Mouse (Mus musculus): Measurements from ENCODE around the gene Echdc2. TPM values are rescaled to one million over a fixed set of nuclear protein-coding genes. Genes with fewer than 3 reads are reported as not detected.
"Not testable (repeated sequence)": the region's sequence is repeated elsewhere in the genome, so short reads cannot be mapped to it uniquely, and the experiment has no call there.

The Echdc2 gene
- polyA plus RNA-seq, 1 experiment: 2.1 TPM

- no peak for TF ChIP-seq FLI1 (IDR thresholded peaks at IDR 0.05; ENCODE audit: low read length)
- TF ChIP-seq GATA1 (IDR thresholded peaks at IDR 0.05; ENCODE audit: borderline replicate concordance, low read length): no peak
Observed at GRCm38 (mm10) chr4:108136938-108137337, 28.3 kb upstream of the Echdc2 start.

GRCm38 (mm10) chr4:108143178-108143577, 22.1 kb upstream of the Echdc2 start:
- H3K36me3 ChIP-seq (replicated peaks; ENCODE audit: low read length); H3K4me3 ChIP-seq (replicated peaks); H3K4me1 ChIP-seq; H3K27me3 ChIP-seq (replicated peaks): not testable (repeated sequence)
- H3K9me3 ChIP-seq: peaks cover 12% of the 10 kb centered on the region

More at GRCm38 (mm10) chr4:108136938-108137337, 28.3 kb upstream of the Echdc2 start:
- H3K27me3 ChIP-seq (replicated peaks): peaks cover 4% of the 10 kb centered on the region
- no peaks in the 10 kb centered on the region for H3K4me1 ChIP-seq
- H3K4me3 ChIP-seq (replicated peaks): no peak overlapping the region
- peaks cover 4% of the 10 kb centered on the region; the same call in 1 of the 2 replicates for H3K9me3 ChIP-seq
- no peaks in the 10 kb centered on the region for H3K36me3 ChIP-seq (replicated peaks; ENCODE audit: low read length)

GRCm38 (mm10) chr4:108143778-108144177, 21.5 kb upstream of the Echdc2 start:
- H3K36me3 ChIP-seq (replicated peaks; ENCODE audit: low read length): no peaks in the 10 kb centered on the region
- H3K9me3 ChIP-seq: peaks cover 12% of the 10 kb centered on the region
- H3K4me3 ChIP-seq (replicated peaks): no peak overlapping the region
- no peaks in the 10 kb centered on the region for H3K27me3 ChIP-seq (replicated peaks)
- no peak for TF ChIP-seq GATA1 (IDR thresholded peaks at IDR 0.05; ENCODE audit: borderline replicate concordance, low read length)
- no peak for TF ChIP-seq FLI1 (IDR thresholded peaks at IDR 0.05; ENCODE audit: low read length)
- H3K4me1 ChIP-seq: no peaks in the 10 kb centered on the region

GRCm38 (mm10) chr4:108144880-108145279, 20.4 kb upstream of the Echdc2 start, which contains the start of gene Scp2:
TSS of gene Scp2 (minus strand) at chr4:108144998.
- H3K9me3 ChIP-seq: peaks cover 12% of the 10 kb centered on the region
- no peaks in the 10 kb centered on the region for H3K27me3 ChIP-seq (replicated peaks)
- H3K36me3 ChIP-seq (replicated peaks; ENCODE audit: low read length): no peaks in the 10 kb centered on the region

GRCm38 (mm10) chr4:108145554-108145953, 19.7 kb upstream of the Echdc2 start:
- H3K36me3 ChIP-seq (replicated peaks; ENCODE audit: low read length); H3K4me1 ChIP-seq: not testable (repeated sequence)

More at GRCm38 (mm10) chr4:108144880-108145279, 20.4 kb upstream of the Echdc2 start, which contains the start of gene Scp2:
- Histone ChIP-seq H3K4me3 (replicated peaks) (no peak within 1 kb of the TSS), H3K4me1 (no peaks in the 10 kb centered on the region)
- no peak for TF ChIP-seq GATA1 (IDR thresholded peaks at IDR 0.05; ENCODE audit: borderline replicate concordance, low read length)
- TF ChIP-seq FLI1 (IDR thresholded peaks at IDR 0.05; ENCODE audit: low read length): no peak

GRCm38 (mm10) chr4:108155141-108155540, 10.1 kb upstream of the Echdc2 start:
- not testable (repeated sequence) for H3K4me3 ChIP-seq (replicated peaks); H3K27me3 ChIP-seq (replicated peaks); H3K36me3 ChIP-seq (replicated peaks; ENCODE audit: low read length); H3K4me1 ChIP-seq
- peaks cover 15% of the 10 kb centered on the region for H3K9me3 ChIP-seq

More at GRCm38 (mm10) chr4:108145554-108145953, 19.7 kb upstream of the Echdc2 start:
- peaks cover 12% of the 10 kb centered on the region for H3K9me3 ChIP-seq
- H3K27me3 ChIP-seq (replicated peaks); H3K4me3 ChIP-seq (replicated peaks): not testable (repeated sequence)

- peaks cover 35% of the 10 kb centered on the region for H3K27me3 ChIP-seq (replicated peaks)
- no peak overlapping the region for H3K4me3 ChIP-seq (replicated peaks)
- TF ChIP-seq FLI1 (IDR thresholded peaks at IDR 0.05; ENCODE audit: low read length) (no peak), GATA1 (IDR thresholded peaks at IDR 0.05; ENCODE audit: borderline replicate concordance, low read length) (no peak)
- H3K4me1 ChIP-seq: peaks cover 13% of the 10 kb centered on the region
- peaks cover 3% of the 10 kb centered on the region for H3K9me3 ChIP-seq
- no peaks in the 10 kb centered on the region for H3K36me3 ChIP-seq (replicated peaks; ENCODE audit: low read length)
Observed at GRCm38 (mm10) chr4:108161936-108162335, 3.3 kb upstream of the Echdc2 start.

- Histone ChIP-seq H3K9me3 (no peaks in the 10 kb centered on the region), H3K27me3 (replicated peaks) (peaks cover 40% of the 10 kb centered on the region), H3K36me3 (replicated peaks; ENCODE audit: low read length) (no peaks in the 10 kb centered on the region), H3K4me3 (replicated peaks) (no peak overlapping the region), H3K4me1 (peaks cover 13% of the 10 kb centered on the region)
- TF ChIP-seq FLI1 (IDR thresholded peaks at IDR 0.05; ENCODE audit: low read length) (no peak), GATA1 (IDR thresholded peaks at IDR 0.05; ENCODE audit: borderline replicate concordance, low read length) (no peak)
Observed at GRCm38 (mm10) chr4:108163291-108163690, 1.9 kb upstream of the Echdc2 start.

GRCm38 (mm10) chr4:108166874-108167273, 1.6 kb downstream of the Echdc2 start:
- peaks cover 14% of the 10 kb centered on the region for H3K9me3 ChIP-seq
- H3K27me3 ChIP-seq (replicated peaks): peaks cover 51% of the 10 kb centered on the region
- TF ChIP-seq GATA1 (IDR thresholded peaks at IDR 0.05; ENCODE audit: borderline replicate concordance, low read length): no peak
- no peak overlapping the region for H3K4me3 ChIP-seq (replicated peaks)
- peaks cover 13% of the 10 kb centered on the region for H3K4me1 ChIP-seq
- no peaks in the 10 kb centered on the region for H3K36me3 ChIP-seq (replicated peaks; ENCODE audit: low read length)

GRCm38 (mm10) chr4:108168056-108168455, 2.8 kb downstream of the Echdc2 start:
- no peaks in the 10 kb centered on the region for H3K36me3 ChIP-seq (replicated peaks; ENCODE audit: low read length)
- peaks cover 54% of the 10 kb centered on the region for H3K27me3 ChIP-seq (replicated peaks)
- H3K9me3 ChIP-seq: peaks cover 15% of the 10 kb centered on the region
- TF ChIP-seq GATA1 (IDR thresholded peaks at IDR 0.05; ENCODE audit: borderline replicate concordance, low read length) (no peak), FLI1 (IDR thresholded peaks at IDR 0.05; ENCODE audit: low read length) (no peak)
- H3K4me3 ChIP-seq (replicated peaks): no peak overlapping the region
- peaks cover 14% of the 10 kb centered on the region for H3K4me1 ChIP-seq

GRCm38 (mm10) chr4:108182278-108182677, 17.0 kb downstream of the Echdc2 start:
- Histone ChIP-seq H3K4me1 (no peaks in the 10 kb centered on the region), H3K36me3 (replicated peaks; ENCODE audit: low read length) (no peaks in the 10 kb centered on the region), H3K4me3 (replicated peaks) (no peak overlapping the region), H3K27me3 (replicated peaks) (peaks cover 54% of the 10 kb centered on the region), H3K9me3 (no peaks in the 10 kb centered on the region)
- no peak for TF ChIP-seq GATA1 (IDR thresholded peaks at IDR 0.05; ENCODE audit: borderline replicate concordance, low read length)
- no peak for TF ChIP-seq FLI1 (IDR thresholded peaks at IDR 0.05; ENCODE audit: low read length)

Measured in megakaryocyte, embryonic 14.5 days (primary cell).